Mouse (Mus musculus) kidney, adult 18-20 months (tissue): Measurements from ENCODE around the gene Olig2.

Experiments
- DNase-seq: peaks from one replicate; pipeline ENCODE4 v3.0.0; 2021

The Olig2 gene

GRCm38 (mm10) chr16:91226883-91227759 is 1.9 kb downstream of the Olig2 start:
- no peak for DNase-seq

- no peak for DNase-seq
Observed at GRCm38 (mm10) chr16:91227760-91228043, 2.4 kb downstream of the Olig2 start.

- no peak for DNase-seq
Observed at GRCm38 (mm10) chr16:91228238-91229071, 3.2 kb downstream of the Olig2 start.

GRCm38 (mm10) chr16:91229072-91229348 is 3.8 kb downstream of the Olig2 start:
- DNase-seq, result no peak

GRCm38 (mm10) chr16:91229643-91230042 is 4.4 kb downstream of the Olig2 start:
- DNase-seq, result no peak

GRCm38 (mm10) chr16:91231781-91232469 is 6.7 kb downstream of the Olig2 start:
- no peak for DNase-seq

GRCm38 (mm10) chr16:91232470-91233240 is 7.4 kb downstream of the Olig2 start:
- no peak for DNase-seq

- DNase-seq, result no peak
Observed at GRCm38 (mm10) chr16:91233241-91233944, 8.1 kb downstream of the Olig2 start.

- no peak for DNase-seq
Observed at GRCm38 (mm10) chr16:91239024-91239423, 13.8 kb downstream of the Olig2 start.

- DNase-seq, result no peak
Observed at GRCm38 (mm10) chr16:91246292-91246691, 21.0 kb downstream of the Olig2 start.

GRCm38 (mm10) chr16:91255419-91256164 is 30.3 kb downstream of the Olig2 start:
- peak; percentile 27 for DNase-seq

GRCm38 (mm10) chr16:91258956-91259355 is 33.7 kb downstream of the Olig2 start:
- no peak for DNase-seq

GRCm38 (mm10) chr16:91260861-91261260 is 35.6 kb downstream of the Olig2 start:
- no peak for DNase-seq

GRCm38 (mm10) chr16:91262467-91263220 is 37.4 kb downstream of the Olig2 start:
- DNase-seq, result no peak

GRCm38 (mm10) chr16:91265972-91266371 is 40.7 kb downstream of the Olig2 start:
- no peak for DNase-seq

- no peak for DNase-seq
Observed at GRCm38 (mm10) chr16:91268724-91269452, 43.6 kb downstream of the Olig2 start.

GRCm38 (mm10) chr16:91269468-91270211 is 44.4 kb downstream of the Olig2 start, which contains the start of gene Olig1:
Olig1 (plus strand) TSS chr16:91269772.
- no peak for DNase-seq

- DNase-seq, result no peak
Observed at GRCm38 (mm10) chr16:91270212-91270971, 45.1 kb downstream of the Olig2 start.
